Mouse (Mus musculus) kidney, adult 18-20 months (tissue): Measurements from ENCODE around the gene Traf7.

Experiments used
- DNase-seq: peaks from one replicate; pipeline ENCODE4 v3.0.0; 2021

The Traf7 gene

GRCm38 (mm10) chr17:24505286-24505955 is 22.3 kb downstream of the Traf7 start:
- no peak for DNase-seq

- DNase-seq: no peak
These were observed 23.7 kb downstream of the Traf7 start for GRCm38 (mm10) chr17:24504085-24504484.

DNA sequence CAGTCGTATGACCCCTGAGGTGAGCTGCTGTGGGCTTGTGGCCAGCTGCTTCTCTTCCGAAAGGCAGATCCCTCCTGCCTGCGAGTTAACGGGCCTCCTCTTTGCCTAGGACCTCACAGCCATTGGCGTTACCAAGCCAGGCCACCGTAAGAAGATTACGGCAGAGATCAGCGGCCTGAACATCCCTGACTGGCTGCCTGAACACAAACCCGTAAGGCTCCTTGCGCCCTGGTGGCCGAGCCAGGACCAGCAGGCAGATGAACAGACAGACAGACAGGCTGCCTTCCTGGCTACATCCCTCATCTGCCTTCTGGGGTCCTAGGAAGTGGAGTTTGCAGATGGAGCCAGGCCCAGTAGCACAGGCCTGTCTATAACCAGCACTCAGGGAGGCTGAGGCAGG is 25.5 kb downstream of the Traf7 start:
- no peak for DNase-seq

GRCm38 (mm10) chr17:24496026-24496425 is 31.7 kb downstream of the Traf7 start:
- no peak for DNase-seq

DNA sequence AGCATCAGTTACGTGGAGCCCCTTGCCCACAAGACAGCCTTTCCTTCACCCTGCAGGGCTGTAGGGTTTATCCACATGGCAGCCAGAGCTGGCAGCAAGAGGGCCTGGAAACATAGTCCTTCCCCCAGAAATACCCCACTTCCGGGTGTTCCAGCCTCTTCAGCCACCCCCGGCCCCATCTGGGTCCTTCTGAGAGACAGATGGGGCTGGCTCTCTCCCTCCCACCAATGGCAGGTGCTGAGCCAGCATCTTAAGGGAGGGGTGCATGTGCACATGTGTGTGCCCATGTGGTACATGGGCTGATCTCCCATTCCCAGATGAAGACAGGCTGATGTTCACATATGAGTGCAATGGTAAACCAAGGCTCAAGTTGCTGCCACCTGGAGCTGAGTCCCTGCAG is 32.3 kb downstream of the Traf7 start:
- no peak for DNase-seq

DNA sequence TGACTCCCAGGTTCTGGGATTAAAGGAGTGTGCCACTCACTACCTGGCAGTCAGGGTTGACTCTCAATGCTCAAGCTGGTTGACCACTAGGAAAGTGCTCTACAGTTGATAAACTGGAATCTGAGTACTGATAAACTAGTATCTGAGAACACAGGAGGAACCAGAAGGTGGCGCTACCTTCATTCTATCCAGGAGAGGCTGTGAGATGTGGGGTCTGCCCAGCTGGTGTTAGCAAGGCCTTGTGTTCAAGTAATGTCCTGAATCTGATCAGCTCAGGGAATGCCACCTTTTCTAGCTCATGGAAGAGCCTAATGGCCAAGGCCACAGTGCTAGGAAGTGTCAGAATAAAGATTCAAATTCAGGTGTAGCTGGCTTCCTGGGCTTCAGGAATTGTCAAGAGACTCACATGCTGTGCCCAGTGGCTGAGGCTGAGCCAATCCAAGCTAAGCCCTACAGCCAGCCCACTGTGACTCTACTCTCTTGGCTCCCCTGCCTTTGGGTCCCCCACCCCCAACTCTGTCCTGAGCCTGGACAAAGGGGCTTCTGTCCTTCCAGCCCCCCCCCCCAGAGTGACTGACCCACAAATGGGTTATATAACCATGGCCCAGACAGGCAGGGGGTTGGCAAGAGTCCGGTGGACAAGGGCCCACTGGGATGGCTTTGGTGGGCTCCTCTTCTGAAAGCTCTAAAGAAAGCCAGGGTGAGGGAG is 33.0 kb downstream of the Traf7 start:
- peak; percentile 45 for DNase-seq

DNA sequence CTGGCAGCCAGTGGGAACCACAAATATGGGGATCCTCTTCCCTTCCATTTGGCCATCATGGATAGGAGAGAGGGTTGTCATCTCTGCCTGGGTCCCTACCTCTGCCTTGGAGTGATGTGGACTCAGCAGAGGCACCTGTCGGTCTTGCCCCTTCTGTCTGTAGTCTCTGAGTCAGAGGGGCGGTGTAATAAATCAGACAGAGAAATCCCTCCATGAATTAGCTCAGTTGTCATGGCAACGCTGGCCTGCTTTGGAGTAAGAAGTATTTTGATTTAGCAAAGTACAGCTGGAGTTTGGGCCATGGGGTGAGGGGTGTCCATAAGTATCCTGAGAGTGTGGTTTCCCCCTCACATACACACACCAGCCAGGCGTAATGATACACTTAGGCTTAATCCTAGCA is 37.3 kb downstream of the Traf7 start:
- DNase-seq: no peak

DNA sequence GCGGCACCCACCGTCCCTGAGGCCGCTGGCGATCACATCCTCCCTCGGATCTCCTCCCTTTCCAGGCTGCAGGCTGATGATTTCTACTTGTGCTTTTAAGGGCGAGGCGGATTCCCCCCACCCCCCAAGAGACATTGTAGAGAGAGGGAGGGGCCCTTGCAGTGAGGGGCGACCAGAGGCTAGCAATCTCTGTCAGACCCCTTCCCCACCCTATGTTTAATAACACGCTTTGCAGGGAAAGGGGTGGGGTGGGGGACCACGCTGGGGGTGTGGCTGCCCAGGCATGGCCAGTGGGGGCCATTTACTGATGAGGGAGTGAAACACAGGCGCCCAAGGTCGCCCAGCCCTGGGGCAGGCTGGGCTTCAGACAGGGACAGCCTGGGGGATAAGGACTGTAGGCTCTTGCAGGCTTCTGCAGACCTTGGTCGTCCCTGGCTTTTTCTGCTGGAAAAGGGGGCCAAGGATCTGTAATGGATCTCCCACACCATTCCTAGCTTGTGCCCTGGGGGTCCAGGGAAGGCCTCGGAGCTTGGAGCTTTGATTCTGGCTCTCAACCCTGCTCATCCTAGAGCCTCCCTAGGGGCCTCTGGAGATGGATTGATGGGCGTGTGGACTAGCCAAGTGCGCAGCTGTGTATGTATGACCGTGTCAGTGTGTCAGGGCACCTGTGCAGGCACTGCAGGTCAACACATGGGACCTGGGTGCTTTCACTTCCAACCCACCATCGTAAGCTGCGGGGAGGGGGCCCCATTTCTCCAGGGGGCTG is 38.3 kb downstream of the Traf7 start:
- DNase-seq: no peak

- no peak for DNase-seq
These were observed 39.0 kb downstream of the Traf7 start for GRCm38 (mm10) chr17:24488662-24489264.

GRCm38 (mm10) chr17:24488186-24488661 is 39.5 kb downstream of the Traf7 start, which contains the start of gene Caskin1:
Gene Caskin1, plus strand, starts transcription at chr17:24488601.
- DNase-seq: no peak

- no peak for DNase-seq
These were observed 42.5 kb downstream of the Traf7 start for GRCm38 (mm10) chr17:24485090-24485860.

DNA sequence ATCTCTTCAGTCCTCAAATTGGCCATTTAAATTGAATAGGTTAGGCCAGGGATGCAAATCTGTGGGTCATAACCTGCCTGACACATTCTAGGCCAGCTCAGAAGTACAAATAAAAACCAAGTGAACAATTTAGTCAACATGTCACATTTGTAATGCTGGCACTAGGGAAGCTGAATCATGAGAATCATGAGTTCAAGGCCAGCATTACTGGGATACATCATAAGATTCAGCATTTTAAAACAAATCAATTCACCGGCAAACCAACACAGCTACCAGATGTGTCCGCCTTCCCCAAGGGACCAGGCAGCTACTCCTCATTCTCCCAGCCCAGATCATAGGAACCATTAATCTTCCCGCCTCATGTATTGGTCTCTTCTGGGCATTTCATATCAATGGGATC is 44.2 kb downstream of the Traf7 start:
- DNase-seq: no peak

DNA sequence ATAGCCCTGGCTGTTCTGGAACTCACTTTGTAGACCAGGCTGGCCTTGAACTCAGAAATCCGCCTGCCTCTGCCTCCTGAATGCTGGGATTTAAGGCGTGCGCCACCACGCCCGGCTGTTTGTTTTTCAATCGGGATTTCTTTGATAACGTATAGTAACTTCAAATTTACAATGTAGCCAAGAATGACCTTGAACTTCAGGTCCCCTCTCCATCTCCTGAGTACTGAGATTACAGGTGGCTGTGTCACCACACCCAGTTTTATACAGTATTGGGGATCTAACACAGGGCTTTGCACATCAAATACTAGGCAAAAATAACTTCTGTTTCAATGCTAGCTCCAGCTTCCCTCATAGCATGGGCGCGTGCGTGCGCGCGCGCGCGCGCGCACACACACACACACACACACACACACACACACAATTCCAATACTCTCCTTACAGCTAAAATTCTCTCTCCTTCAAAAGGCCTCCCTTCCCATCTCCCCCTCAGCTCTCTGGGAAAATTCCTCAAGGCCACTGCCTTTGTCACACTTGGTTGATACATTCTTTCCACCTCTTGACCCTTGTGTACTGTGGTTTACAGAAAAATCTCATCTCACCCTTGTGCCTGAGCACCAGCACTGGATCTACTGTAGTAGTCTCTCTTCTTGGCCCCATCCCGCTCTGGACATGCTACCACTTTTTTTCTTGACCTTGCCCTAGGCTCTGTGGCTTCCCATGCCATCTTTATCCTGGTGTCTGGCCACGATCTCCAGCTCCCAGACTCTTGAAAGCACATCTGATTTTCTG is 46.5 kb downstream of the Traf7 start:
- DNase-seq: no peak

GRCm38 (mm10) chr17:24480201-24480826 is 47.4 kb downstream of the Traf7 start:
- no peak for DNase-seq

GRCm38 (mm10) chr17:24479431-24479830 is 48.3 kb downstream of the Traf7 start:
- no peak for DNase-seq

DNA sequence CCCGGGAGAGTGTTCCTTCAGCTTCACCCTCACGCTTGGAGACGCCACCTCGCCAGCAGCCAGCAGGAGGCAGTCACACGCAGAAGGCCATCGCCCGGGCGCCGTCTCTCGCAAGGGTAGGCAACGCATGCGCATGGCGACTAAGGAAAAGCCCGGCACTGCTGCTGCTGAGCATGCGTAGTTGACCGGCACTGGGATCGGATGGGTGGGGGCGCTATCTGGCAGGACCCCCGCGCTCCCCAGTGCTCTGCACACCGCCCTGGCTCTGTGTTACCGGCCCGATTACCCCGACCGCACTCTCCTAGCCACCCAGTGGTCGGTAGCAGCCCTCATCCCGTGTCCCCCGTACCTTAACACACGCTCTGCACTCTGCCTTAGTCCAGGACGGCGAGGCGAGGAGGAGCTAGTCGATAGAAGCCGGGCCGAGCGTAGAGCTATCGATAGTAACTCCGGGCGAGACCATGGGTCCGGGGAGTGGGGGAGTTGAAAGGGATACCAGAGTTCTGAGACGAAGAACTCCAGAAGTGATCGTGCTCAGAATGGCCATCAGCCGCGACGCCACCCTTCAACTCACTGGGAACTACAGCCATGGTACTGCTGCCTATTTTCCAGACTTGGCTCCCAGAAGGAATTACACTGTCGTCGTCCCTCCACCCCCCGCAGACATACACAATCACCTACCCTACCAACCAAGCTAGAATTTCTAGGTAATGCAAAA is 48.9 kb downstream of the Traf7 start, which contains the start of gene Mlst8:
Gene Mlst8 (minus strand): TSS at position 416 of the 718 bp plus-strand sequence.
- DNase-seq: peak; percentile 98

DNA sequence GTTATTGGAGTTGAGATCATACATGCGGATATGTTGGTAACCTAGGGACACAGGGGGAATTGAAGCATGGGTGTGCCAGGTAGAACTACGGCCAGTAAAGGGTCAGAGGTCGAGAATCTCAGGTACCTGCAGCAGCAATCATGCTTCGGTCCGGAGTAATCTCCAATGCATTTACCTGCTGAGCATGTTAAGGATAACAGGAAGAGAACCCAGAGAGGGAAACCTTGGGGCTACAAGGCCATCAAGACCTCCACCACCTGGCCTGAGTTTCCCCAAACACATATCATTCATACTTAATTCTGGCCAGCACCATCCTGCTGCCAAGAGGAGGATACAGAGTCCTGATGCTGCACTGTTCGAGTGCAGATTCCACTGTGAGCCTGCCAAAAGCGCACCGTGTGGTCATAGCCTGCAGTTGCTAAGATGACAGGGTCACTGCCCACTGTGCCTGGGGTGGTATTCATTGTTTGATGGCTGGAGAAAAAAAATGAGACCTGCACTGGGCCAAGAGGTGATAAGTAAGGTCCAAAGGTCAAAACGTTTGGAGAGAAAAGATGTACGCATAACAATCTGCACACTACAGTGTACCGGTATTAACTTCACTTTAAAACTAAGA is 49.6 kb downstream of the Traf7 start:
- no peak for DNase-seq

- DNase-seq: no peak
These were observed 50.4 kb downstream of the Traf7 start for GRCm38 (mm10) chr17:24477053-24477984.
